Mouse (Mus musculus) heart, embryonic 14.5 days (tissue): ENCODE results near the gene Lrig2. TPM values are rescaled to one million over a fixed set of nuclear protein-coding genes. Genes with fewer than 3 reads are reported as not detected.

ENCODE experiments used
- ATAC-seq: fragments of 200-750 bp; cut with Nextera tagmentation; 2 replicates; pipeline ENCODE4 v1.8.0; 2017; ENCODE audit warnings: low read depth, moderate TSS enrichment; ENCODE audit not compliant: insufficient number of reproducible peaks, insufficient read depth, low FRiP score
- H3K27ac ChIP-seq, 2 experiments: fragments of 200-500 bp in 1 of 2; fragments of 300-500 bp in 1 of 2; sonication (generic) in 1 of 2; replicated peaks in 1 of 2; 2 replicates each; pipeline ENCODE4 v1.5.1; 2012 to 2014; ENCODE audit warnings: low read depth in 2 of 2, low read length in 2 of 2, control low read depth in 1 of 2, mild to moderate bottlenecking in 1 of 2, mixed read lengths in 1 of 2; ENCODE audit not compliant: control insufficient read depth in 1 of 2, insufficient read depth in 1 of 2
- H3K27me3 ChIP-seq: fragments of 300-500 bp; sonication (generic); 2 replicates; pipeline ENCODE4 v1.6.1; 2014; ENCODE audit warnings: mild to moderate bottlenecking, low read length, control low read depth; ENCODE audit not compliant: control insufficient read depth, insufficient read depth
- H3K36me3 ChIP-seq: fragments of 300-500 bp; sonication (generic); 2 replicates; pipeline ENCODE4 v1.6.1; 2014; ENCODE audit warnings: mild to moderate bottlenecking, control low read depth, low read length, mixed read lengths; ENCODE audit not compliant: control insufficient read depth, insufficient read depth
- H3K4me1 ChIP-seq, 2 experiments: fragments of 200-500 bp in 1 of 2; fragments of 300-500 bp in 1 of 2; sonication (generic) in 1 of 2; 2 replicates each; pipeline ENCODE4 v1.6.1; 2012 to 2014; ENCODE audit warnings: low read length in 2 of 2, control low read depth in 1 of 2, mixed read lengths in 1 of 2; ENCODE audit not compliant: control insufficient read depth in 2 of 2, insufficient read depth in 2 of 2
- H3K4me2 ChIP-seq: fragments of 300-500 bp; sonication (generic); 2 replicates; pipeline ENCODE4 v1.6.1; 2014; ENCODE audit warnings: mild to moderate bottlenecking, low read length
- H3K4me3 ChIP-seq, 2 experiments: fragments of 200-500 bp in 1 of 2; fragments of 300-500 bp in 1 of 2; sonication (generic) in 1 of 2; 2 replicates each; pipeline ENCODE4 v1.5.1; 2012 to 2014; ENCODE audit warnings: low read length in 2 of 2, mild to moderate bottlenecking in 2 of 2, control low read depth in 1 of 2, low read depth in 1 of 2, moderate library complexity in 1 of 2; ENCODE audit not compliant: control insufficient read depth in 1 of 2, insufficient read depth in 1 of 2
- H3K9ac ChIP-seq: fragments of 300-500 bp; sonication (generic); 2 replicates; pipeline ENCODE4 v1.6.1; 2014; ENCODE audit warnings: mild to moderate bottlenecking, low read length
- H3K9me3 ChIP-seq: fragments of 300-500 bp; sonication (generic); 2 replicates; pipeline ENCODE4 v1.6.1; 2016; ENCODE audit warnings: low read length, control low read depth; ENCODE audit not compliant: control insufficient read depth
- WGBS: fragments of 180-500 bp; shearing (Covaris S2); extraction: QIAGEN DNeasy Blood & Tissue Kit; methylation state at CpG from one replicate; pipeline ENCODE4 v1.1.7; 2014; 5-methylcytosine and 5-hydroxymethylcytosine counted together
- polyA plus RNA-seq: library from polyadenylated mRNA; unstranded; fragments of >200 nt; fragmentation: Nextera tagmentation; extraction: Ambion mirVana; gene quantifications from 2 replicates; pipeline ENCODE4 v1.2.1, GENCODE M21; 2014

Lrig2 gene
- polyA plus RNA-seq, 1 experiment from 2014 or later = 16.8 TPM

DNA sequence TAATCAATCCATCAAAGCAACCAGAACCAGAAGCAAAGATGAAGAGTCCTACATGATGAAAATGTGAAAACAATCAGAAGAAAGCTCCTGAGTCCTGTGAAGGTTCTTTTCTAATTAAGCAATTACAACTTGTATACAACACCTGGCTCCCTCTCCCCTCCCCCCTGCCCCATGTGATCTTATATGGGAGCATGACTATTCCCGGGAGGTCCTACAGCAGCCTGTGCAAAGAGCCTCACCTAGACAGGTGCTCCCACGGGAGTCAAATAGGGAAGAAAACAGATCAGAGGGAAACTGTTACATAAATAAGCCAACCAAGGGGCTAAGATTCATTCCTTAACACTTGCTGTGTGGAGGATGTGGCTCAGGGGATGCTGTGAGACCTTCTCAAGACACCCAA is 143.8 kb downstream of the Lrig2 start:
- Histone ChIP-seq H3K4me2 (no peak overlapping the region), H3K27ac (no peak overlapping the region), H3K4me3 (no peak overlapping the region), H3K4me1 (peaks cover 14 to 32% of the 10 kb centered on the region in 2 experiments), H3K36me3 (no peaks in the 10 kb centered on the region), H3K9ac (no peak overlapping the region), H3K27me3 (no peaks in the 10 kb centered on the region), H3K9me3 (no peaks in the 10 kb centered on the region)
- ATAC-seq = no peak
- WGBS = 83% methylated on average over 2 of the region's 2 CpGs

- Histone ChIP-seq H3K9ac (no peak overlapping the region), H3K4me1 (peaks cover 12 to 37% of the 10 kb centered on the region in 2 experiments), H3K27ac (no peak overlapping the region), H3K27me3 (no peaks in the 10 kb centered on the region), H3K36me3 (no peaks in the 10 kb centered on the region), H3K4me3 (no peak overlapping the region), H3K4me2 (no peak overlapping the region), H3K9me3 (no peaks in the 10 kb centered on the region)
- ATAC-seq = no peak
- WGBS = 71% methylated on average over 8 of the region's 8 CpGs
These were observed 149.9 kb downstream of the Lrig2 start for GRCm38 (mm10) chr3:104361814-104362213.

GRCm38 (mm10) chr3:104360325-104360724 is 151.4 kb downstream of the Lrig2 start:
- WGBS = 37% methylated on average over 5 of the region's 5 CpGs
- no peak for ATAC-seq
- Histone ChIP-seq H3K4me1 (peaks cover 10 to 30% of the 10 kb centered on the region in 2 experiments), H3K9me3 (no peaks in the 10 kb centered on the region), H3K4me3 (no peak overlapping the region), H3K9ac (no peak overlapping the region), H3K27me3 (no peaks in the 10 kb centered on the region), H3K27ac (peak overlapping the region in 1 of 2 experiments; percentile 42; a peak in 1 of 4 replicates), H3K4me2 (no peak overlapping the region), H3K36me3 (no peaks in the 10 kb centered on the region)

DNA sequence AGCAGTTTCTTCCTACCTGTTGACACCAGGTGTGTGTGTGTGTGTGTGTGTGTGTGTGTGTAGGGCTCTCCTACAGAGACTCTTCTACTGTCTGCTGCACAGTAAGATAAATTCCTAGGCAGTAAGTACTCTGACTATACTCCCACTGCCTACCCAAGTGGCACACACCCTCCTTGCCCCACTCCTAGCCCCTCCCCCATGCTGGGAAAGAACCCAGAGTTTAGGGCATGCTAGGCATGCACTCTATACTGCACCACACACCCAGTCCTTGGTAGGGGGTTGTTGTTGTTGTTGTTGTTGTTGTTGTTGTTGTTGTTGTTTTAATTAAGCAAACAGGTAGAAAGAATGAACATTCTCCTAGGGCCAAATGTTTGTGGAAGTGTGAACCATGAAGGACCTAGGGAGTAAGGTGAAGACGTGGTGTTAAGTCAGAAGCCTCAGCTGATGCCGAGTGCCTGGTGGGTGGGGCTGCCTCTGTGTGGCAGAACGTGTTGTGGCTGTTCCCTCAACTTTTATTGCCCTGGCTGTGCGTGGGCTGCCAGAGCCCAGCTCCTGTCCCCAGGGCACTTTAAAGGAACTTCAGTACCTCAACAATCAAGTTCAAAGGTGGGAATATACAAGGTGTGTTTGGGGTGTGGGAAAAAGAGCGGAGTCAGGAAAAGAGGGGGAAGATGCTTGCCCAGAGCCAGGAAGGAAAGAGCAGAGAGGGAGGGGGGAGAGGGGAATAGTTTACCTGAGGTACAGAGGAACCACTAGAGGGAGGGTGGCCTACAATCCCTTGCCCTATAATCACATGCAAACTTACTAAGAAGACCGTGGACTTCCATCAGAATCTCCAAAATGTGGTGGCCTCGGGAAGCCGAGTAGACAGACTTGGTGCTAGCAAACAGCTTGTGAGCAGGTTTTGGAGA is 152.2 kb downstream of the Lrig2 start:
- H3K4me1 ChIP-seq = peaks cover 10 to 30% of the 10 kb centered on the region in 2 experiments
- H3K36me3 ChIP-seq = no peaks in the 10 kb centered on the region
- no peaks in the 10 kb centered on the region for H3K9me3 ChIP-seq
- ATAC-seq = no peak
- no peak overlapping the region for H3K9ac ChIP-seq
- WGBS = 41% methylated on average over 8 of the region's 8 CpGs
- peak overlapping the region in 1 of 2 experiments; percentile 42; a peak in 1 of 4 replicates for H3K27ac ChIP-seq
- H3K4me3 ChIP-seq = no peak overlapping the region
- no peaks in the 10 kb centered on the region for H3K27me3 ChIP-seq
- H3K4me2 ChIP-seq = no peak overlapping the region

- Histone ChIP-seq H3K27ac (no peak overlapping the region), H3K9ac (no peak overlapping the region), H3K4me2 (no peak overlapping the region), H3K9me3 (no peaks in the 10 kb centered on the region), H3K4me3 (no peak overlapping the region), H3K4me1 (peaks cover 12 to 35% of the 10 kb centered on the region in 2 experiments), H3K36me3 (no peaks in the 10 kb centered on the region), H3K27me3 (no peaks in the 10 kb centered on the region)
- WGBS = 68% methylated on average over 5 of the region's 5 CpGs
- ATAC-seq = no peak
These were observed 153.0 kb downstream of the Lrig2 start for GRCm38 (mm10) chr3:104358747-104359146.

- H3K9ac ChIP-seq = no peak overlapping the region
- H3K4me3 ChIP-seq = no peak overlapping the region
- H3K27ac ChIP-seq = no peak overlapping the region
- H3K27me3 ChIP-seq = no peaks in the 10 kb centered on the region
- ATAC-seq = no peak
- no peaks in the 10 kb centered on the region for H3K36me3 ChIP-seq
- H3K4me2 ChIP-seq = no peak overlapping the region
- no peaks in the 10 kb centered on the region for H3K9me3 ChIP-seq
- WGBS = 86% methylated on average over 5 of the region's 5 CpGs
- peaks cover 25 to 48% of the 10 kb centered on the region in 2 experiments for H3K4me1 ChIP-seq
These were observed 155.6 kb downstream of the Lrig2 start for GRCm38 (mm10) chr3:104356106-104356505.

- peaks cover 16 to 30% of the 10 kb centered on the region in 2 experiments for H3K4me1 ChIP-seq
- peak overlapping the region in 1 of 2 experiments; percentile 70; a peak in 1 of 4 replicates for H3K27ac ChIP-seq
- no peak overlapping the region for H3K9ac ChIP-seq
- 32% methylated on average over 3 of the region's 3 CpGs for WGBS
- H3K9me3 ChIP-seq = no peaks in the 10 kb centered on the region
- no peak for ATAC-seq
- H3K27me3 ChIP-seq = no peaks in the 10 kb centered on the region
- no peaks in the 10 kb centered on the region for H3K36me3 ChIP-seq
- no peak overlapping the region for H3K4me2 ChIP-seq
- no peak overlapping the region for H3K4me3 ChIP-seq
These were observed 157.8 kb downstream of the Lrig2 start for GRCm38 (mm10) chr3:104353884-104354283.
